ENCODE assay signal across 7 mouse cellular contexts in genomic region chr9:98320785-98321184, GRCm38 (mm10).
"Had no signal": no experiment of that assay in that cellular context is flagged by ENCODE, and none has a peak within 500 bp of the region (broad histone marks: within the 10 kb centered on the region; RNA-seq: fewer than 3 reads in every experiment).

No protein-coding gene starts in this region.

- DNase-seq: lung, adult 2 months; lung, postnatal 14 days; lung, postnatal 36 days; right cerebral cortex, postnatal 14 days; thymus, adult 2 months; thymus, postnatal 25 days; thymus, postnatal 4 days had no signal
